Mouse (Mus musculus): ENCODE results near the gene Nes.
A peak's percentile ranks its signal among the peaks of the same experiment; 100 is the strongest.

Nes gene

DNA sequence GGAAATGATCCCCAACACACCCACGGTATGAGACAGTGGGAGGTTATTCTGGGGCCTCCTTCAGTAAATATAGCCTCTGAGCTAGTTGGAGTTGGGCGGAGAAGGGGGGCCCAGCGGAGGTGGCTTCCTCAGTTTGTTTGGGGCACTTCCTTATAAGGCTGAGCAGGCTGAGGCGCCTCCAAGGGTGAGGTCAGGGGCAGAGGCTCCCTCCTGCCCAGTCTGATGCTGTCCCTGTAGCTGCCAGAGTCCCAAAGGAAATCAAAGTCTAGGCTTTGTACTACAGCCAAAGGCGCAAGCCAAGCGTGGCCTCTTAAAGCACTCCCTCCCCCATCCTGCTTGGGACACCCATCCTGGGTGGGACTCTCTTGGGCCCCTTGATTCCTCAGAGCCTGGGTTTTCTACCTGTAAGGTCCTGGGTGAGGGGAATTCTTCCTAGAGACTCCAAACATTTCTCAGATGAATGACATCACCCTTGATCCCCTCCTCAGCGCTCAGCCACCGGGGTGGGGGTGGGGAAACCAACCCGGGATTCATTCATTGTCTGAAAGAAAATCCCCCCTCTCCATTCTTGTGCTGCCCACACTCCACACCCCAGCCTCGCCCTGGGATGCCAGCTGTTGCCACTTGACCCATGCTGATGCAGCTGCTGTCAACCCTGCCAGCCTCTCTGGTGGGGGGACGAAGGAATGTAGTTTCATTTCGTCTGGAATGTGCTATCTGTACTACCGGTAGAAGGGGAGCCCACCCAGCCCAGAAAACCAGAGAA lies 12.1 kb downstream of the Nes start:
- DNase-seq (ENCODE audit: low spot score), result no peak

- DNase-seq (ENCODE audit: low spot score), result no peak
Measured at GRCm38 (mm10) chr3:87983627-87984026, 12.7 kb downstream of the Nes start.

DNA sequence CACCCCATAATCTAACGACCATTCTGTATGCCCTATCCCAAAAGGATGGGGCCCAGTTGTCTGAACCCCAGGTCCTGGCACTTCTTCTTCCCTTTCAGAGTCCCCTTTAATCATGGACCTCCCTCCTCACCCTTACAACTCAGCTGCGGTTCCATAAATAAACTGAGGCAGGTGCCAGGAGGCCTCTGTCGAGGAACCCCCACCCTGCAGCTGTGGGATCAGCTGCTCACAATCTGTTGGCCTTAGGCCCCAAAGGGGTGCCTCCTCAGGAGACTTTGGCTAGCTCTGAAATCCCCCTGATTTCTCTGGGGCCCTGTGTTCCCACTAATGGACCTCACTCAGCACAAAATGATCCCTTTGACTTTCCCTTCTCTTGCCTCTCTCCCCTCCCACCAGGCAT lies 13.2 kb downstream of the Nes start:
- DNase-seq (ENCODE audit: low spot score), result no peak

DNA sequence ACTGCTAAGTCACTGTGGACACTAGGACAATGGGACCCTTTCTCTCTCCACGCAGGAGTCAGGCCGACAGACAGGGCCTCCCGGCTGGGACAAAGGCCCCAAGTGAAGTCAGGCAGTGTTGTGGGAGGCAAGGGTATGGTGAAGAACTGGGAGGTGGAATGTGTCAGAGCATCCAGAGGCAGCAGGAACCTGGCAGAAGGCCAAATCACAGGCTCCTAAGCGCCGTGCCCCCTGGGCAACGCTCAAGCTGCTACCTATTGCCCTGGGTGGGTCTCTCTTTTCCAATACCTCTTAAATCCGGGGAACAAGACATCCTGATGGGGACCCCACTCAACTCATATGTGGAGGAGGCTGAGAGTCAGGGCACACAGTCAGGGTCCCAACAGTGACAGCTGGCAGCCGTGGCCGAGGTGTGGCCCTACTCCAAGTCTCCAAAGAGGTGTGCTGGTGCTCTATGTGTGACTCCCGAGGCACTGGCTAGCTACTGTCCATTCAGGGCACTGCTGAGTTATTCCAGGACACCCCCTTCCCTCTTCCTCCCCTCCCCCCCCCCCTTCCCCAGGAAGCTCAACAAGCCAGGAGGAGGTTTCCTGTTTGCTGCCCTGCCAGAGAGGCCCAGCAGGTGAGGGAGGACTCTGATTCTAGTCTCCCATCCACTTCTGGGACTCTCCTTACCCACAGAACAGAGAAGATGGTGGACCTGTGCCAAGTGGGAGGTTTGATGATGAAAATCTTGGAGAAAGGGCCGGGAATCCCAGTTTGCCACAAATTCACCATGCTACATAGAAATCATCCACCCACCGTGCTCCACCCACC lies 14.8 kb downstream of the Nes start:
- no peak for DNase-seq (ENCODE audit: low spot score)

- DNase-seq (ENCODE audit: low spot score), result peak; percentile 93
Measured at GRCm38 (mm10) chr3:87986868-87987267, 16.0 kb downstream of the Nes start.

- DNase-seq (ENCODE audit: low spot score), result peak; percentile 62
Measured at GRCm38 (mm10) chr3:87987633-87988032, 16.8 kb downstream of the Nes start.

DNA sequence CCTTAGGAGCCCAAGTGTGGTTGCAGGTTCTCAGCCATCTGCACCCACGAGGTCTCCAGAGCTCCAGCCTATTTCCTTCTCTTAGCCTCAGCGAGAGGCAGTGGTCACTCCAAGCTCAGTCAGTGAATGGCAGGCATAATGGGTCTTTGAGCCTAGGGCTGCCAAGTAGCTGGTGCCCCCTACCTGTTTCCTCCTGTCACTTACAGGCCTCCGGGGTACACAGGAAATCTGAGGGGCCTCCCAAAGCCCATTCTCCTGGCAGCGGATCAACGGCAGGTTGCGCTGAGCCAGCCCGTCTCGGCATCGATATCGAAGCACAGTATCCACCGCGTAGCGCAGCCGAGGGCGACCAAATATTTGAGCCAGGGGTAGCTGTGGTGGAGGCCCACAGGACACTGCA lies 17.2 kb downstream of the Nes start:
- no peak for DNase-seq (ENCODE audit: low spot score)

GRCm38 (mm10) chr3:87989935-87990334 lies 19.1 kb downstream of the Nes start:
- no peak for DNase-seq (ENCODE audit: low spot score)

DNA sequence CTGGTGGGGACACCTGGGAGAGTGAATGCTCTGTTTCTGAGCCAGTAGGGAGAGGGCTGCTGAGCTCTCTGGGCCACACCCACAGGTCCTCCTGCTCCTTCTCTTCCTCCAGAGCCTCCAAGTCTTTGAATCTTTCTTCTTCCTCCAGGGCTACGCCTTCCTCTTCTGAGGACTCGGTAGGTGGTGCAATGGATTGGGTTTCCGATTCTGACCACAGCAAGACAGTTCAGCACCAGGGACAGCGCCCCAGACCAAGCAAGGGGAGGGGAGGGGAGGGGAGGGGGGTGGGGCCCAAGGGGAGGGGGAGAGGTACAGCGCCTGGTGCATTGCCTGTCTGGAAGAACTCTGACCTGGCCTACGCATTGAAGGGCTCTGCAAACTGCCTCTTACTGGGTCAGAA lies 22.6 kb downstream of the Nes start:
- DNase-seq (ENCODE audit: low spot score), result no peak

- no peak for DNase-seq (ENCODE audit: low spot score)
Measured at GRCm38 (mm10) chr3:87995331-87995730, 24.5 kb downstream of the Nes start.

DNA sequence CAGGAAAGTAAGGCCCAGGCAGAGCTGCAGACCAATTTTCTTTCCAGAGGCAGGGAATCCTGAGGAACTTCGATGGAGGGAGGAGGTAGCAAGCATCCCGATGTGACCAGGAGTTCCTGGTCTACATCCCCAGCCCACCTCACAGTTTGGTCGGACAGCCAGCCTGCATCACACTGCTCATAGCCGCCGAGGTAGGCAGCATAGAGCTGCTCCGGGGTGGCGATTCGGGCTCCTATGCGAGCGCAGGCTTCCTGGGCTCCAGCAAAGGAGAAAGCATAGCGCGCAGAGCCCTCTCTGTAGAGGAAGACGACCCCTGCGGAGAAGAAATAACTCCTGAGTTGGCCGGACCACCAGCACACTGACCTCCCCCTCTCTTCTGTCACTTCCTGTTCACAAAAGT lies 25.5 kb downstream of the Nes start:
- DNase-seq (ENCODE audit: low spot score), result no peak

DNA sequence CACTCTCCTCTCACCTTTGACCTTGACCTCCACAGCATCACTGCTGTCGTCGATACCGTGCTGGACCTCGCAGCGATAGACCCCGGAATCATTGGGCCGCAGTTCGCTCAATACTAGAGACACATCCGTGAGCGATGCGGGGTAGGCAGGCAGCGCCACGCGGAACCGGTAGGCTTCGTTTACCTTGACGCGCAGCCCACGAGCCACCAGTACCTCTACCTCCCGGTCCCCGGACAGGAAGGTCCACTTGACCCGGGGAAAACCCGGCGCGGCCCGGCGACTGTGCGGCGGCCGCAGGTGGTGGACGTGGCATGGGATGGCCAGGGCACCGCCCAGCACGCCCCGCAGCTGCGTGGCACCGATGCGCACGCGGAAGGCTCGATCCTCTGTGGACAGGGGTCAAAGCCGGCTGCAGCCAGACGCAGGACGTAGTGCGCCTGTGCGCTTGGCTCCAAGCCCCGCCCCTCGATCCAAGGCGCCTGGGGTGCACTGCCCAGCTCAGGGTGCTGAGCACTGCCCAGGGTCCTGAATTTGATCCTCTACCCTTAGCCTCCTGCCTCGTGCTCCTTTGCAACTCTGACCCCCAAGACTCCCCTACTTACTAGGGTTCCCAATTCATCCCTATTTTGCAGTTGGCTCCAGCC lies 26.2 kb downstream of the Nes start:
- no peak for DNase-seq (ENCODE audit: low spot score)

DNA sequence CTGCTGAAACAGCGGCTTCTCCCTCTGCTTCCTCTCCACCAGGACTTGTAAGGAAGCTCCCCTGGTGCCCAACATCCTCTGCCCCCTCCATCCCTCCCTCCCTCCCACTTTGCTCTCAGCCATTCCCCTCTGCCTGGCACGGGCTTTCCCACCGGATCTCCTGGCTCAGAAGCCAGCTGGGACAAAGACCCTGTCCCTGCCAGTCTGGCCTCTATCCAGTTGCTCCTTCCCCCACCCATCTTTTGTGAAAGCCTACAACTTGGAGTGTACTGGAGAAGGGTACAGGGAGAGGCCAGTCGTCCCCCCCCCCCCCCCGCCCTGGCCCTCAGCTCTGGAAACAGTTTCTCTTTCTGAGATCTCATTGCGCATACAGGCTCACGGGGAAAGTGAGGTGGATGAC lies 27.9 kb downstream of the Nes start:
- DNase-seq (ENCODE audit: low spot score), result no peak

DNA sequence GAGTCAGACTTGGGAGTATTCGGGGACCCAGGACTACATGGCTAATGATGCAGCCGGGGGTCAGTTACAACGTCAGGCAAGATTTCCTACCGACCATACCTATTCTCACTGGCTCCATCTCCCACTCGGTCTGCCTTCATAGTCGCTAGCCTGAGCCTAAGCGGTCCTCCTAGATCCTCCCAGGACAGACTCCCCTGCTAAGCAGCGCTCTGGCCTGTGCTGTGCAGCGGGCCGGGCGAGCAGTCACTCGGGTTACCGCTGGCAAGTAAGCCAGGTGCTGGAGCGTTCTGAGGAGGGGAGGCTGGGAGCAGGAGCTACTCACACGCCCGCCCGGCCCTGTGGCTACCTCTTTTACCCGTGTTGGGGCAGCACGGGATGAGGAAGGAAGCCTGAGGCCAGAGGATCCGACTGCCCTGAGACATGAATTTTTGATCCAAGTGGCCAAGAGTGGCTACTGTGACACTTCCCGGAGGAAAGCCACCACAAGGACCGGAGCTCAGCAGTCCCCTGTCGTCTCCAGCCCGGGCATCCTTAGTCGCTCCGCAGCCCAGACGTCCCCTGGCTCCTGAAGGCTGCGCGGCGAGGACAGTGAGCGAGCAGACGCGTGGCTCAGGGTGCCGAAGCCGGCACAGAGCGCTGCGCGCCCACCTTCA lies 28.5 kb downstream of the Nes start:
- DNase-seq (ENCODE audit: low spot score), result no peak

GRCm38 (mm10) chr3:88000181-88000580 lies 29.3 kb downstream of the Nes start, which contains the start of gene Bcan:
Gene Bcan (minus strand): TSS chr3:88000230.
- DNase-seq (ENCODE audit: low spot score), result no peak

GRCm38 (mm10) chr3:88000816-88001595 lies 30.1 kb downstream of the Nes start:
- peak; percentile 56 for DNase-seq (ENCODE audit: low spot score)

- no peak for DNase-seq (ENCODE audit: low spot score)
Measured at GRCm38 (mm10) chr3:88002291-88002976, 31.6 kb downstream of the Nes start.

DNA sequence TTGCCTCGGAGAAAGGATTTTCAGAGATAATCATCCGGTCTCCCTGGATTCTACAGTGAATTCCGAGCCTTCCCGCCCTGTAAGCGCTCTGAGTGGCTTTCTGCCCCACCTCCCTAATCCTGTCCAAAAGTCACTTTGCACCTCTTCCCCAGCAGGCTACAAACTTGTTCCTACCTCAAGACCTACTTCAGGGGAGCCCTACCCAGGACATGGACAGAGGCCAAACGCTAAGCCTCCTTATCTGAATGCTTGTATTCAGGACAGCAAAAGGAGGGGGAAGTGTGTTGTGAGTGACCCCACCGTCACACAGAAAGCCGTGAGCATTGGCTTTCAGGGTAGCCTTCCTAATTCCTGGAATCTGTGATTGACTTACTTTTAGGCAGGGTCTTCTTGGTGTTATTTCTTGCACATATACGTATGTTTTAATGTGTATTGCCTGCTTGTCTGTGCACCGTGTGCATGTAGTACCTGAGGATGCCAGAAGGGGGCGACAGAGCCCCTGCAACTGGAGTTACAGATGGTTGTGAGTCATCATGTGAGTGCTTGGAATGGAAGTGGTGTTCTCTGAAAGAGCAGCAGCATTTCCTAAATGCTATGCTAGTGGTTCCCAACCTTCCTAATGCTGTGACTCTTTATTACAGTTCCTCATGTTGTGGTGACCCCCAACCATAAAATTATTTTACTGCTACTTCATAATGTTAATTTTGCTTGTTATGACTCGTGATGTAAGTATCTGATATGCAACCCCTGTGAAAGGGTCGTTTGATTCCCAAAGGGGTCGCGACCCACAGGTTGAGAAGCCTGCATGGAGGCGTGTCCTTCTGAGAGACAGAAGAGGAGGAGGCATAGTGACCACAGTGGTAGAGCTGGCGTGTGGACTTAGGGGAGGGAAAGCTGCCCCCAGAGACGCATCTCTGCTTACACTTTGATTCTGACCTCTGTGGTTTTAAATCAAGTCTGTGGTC lies 35.2 kb downstream of the Nes start:
- DNase-seq (ENCODE audit: low spot score), result peak; percentile 65

- DNase-seq (ENCODE audit: low spot score), result no peak
Measured at GRCm38 (mm10) chr3:88010634-88011265, 39.9 kb downstream of the Nes start.
